13 mouse cellular contexts compared by ENCODE assay signal in genomic region chr2:138820489-138820888, GRCm38 (mm10).
DNase-seq lines count a peak whose midpoint lies in the region; ATAC-seq lines count a peak whose summit lies in the region.
"Had no signal": no experiment of that assay in that cellular context is flagged by ENCODE, and none has a peak within 500 bp of the region (broad histone marks: within the 10 kb centered on the region; RNA-seq: fewer than 3 reads in every experiment).

No protein-coding gene starts in this region.

- 85% methylated on average over 4 of the region's 4 CpGs for WGBS in liver, embryonic 11.5 days
- 93% methylated on average over 4 of the region's 4 CpGs for WGBS in hindbrain, embryonic 13.5 days

- no peak for ATAC-seq in megakaryocyte, adult 5-6 weeks (ENCODE audit: poor library complexity, severe bottlenecking)
- no peak for ATAC-seq in liver, embryonic 11.5 days (replicated peaks; ENCODE audit: low FRiP score)
- ATAC-seq in hindbrain, embryonic 13.5 days (ENCODE audit: low FRiP score), result no peak
- ATAC-seq: midbrain, embryonic 16.5 days had no signal

- H3K27me3 ChIP-seq in liver, embryonic 11.5 days (replicated peaks; ENCODE audit: control insufficient read depth, insufficient read depth, low read length), result no peaks in the 10 kb centered on the region
- no peaks in the 10 kb centered on the region for H3K27me3 ChIP-seq in hindbrain, embryonic 13.5 days
- H3K27me3 ChIP-seq: CH12.LX had no signal

- DNase-seq in cerebellum, adult 8-10 months, result peak; percentile 62
- DNase-seq in frontal cortex, adult 2 months (ENCODE audit: extremely low spot score in 1 of 2, low spot score in 1 of 2), result peak; percentile 84 to 87
- peak; percentile 54 to 56 for DNase-seq in layer of hippocampus, postnatal 14 days (ENCODE audit: low spot score in 2 of 2)
- peak; percentile 71 to 83 for DNase-seq in right cerebral cortex, adult 2 months (ENCODE audit: low spot score in 2 of 2)
- DNase-seq in MN1 (ENCODE audit: low spot score), result no peak
- DNase-seq in liver, embryonic 11.5 days (ENCODE audit: low spot score), result no peak
- DNase-seq: adrenal gland, postnatal 10 days; liver had no signal

- no peak overlapping the region for H3K9ac ChIP-seq in liver, embryonic 11.5 days (ENCODE audit: low read depth, low read length)
- H3K9ac ChIP-seq in hindbrain, embryonic 13.5 days, result no peak overlapping the region

- no peak overlapping the region for H3K4me2 ChIP-seq in liver, embryonic 11.5 days
- no peak overlapping the region for H3K4me2 ChIP-seq in hindbrain, embryonic 13.5 days

- H3K9me3 ChIP-seq in liver, embryonic 11.5 days (ENCODE audit: control insufficient read depth, low read length), result no peaks in the 10 kb centered on the region
- H3K9me3 ChIP-seq in hindbrain, embryonic 13.5 days, result no peaks in the 10 kb centered on the region

- no peak overlapping the region for H3K27ac ChIP-seq in liver, embryonic 11.5 days (ENCODE audit: low read depth, low read length)
- H3K27ac ChIP-seq in hindbrain, embryonic 13.5 days, result no peak overlapping the region
- H3K27ac ChIP-seq: kidney, postnatal 0 days had no signal

- H3K4me3 ChIP-seq in liver, embryonic 11.5 days (ENCODE audit: low read depth, low read length), result no peak overlapping the region
- H3K4me3 ChIP-seq in hindbrain, embryonic 13.5 days, result no peak overlapping the region

- no peaks in the 10 kb centered on the region for H3K4me1 ChIP-seq in liver, embryonic 11.5 days (replicated peaks; ENCODE audit: control insufficient read depth, insufficient read depth, low read length)
- H3K4me1 ChIP-seq in hindbrain, embryonic 13.5 days (replicated peaks), result no peaks in the 10 kb centered on the region

- H3K36me3 ChIP-seq in liver, embryonic 11.5 days (ENCODE audit: control insufficient read depth, insufficient read depth, low read length), result no peaks in the 10 kb centered on the region
- H3K36me3 ChIP-seq in hindbrain, embryonic 13.5 days, result no peaks in the 10 kb centered on the region

Comparison
In these comparisons a context has a peak if more than half of its experiments do, and no peak if none do; other contexts are left out.
1. DNase-seq: peak in cerebellum, adult 8-10 months (single experiment), frontal cortex, adult 2 months (2 of 2), layer of hippocampus, postnatal 14 days (2 of 2) and right cerebral cortex, adult 2 months (2 of 2); none in MN1 (single experiment) and liver, embryonic 11.5 days (single experiment).